Comparison of ENCODE assay signal across 1 mouse cellular context in the genomic region with DNA sequence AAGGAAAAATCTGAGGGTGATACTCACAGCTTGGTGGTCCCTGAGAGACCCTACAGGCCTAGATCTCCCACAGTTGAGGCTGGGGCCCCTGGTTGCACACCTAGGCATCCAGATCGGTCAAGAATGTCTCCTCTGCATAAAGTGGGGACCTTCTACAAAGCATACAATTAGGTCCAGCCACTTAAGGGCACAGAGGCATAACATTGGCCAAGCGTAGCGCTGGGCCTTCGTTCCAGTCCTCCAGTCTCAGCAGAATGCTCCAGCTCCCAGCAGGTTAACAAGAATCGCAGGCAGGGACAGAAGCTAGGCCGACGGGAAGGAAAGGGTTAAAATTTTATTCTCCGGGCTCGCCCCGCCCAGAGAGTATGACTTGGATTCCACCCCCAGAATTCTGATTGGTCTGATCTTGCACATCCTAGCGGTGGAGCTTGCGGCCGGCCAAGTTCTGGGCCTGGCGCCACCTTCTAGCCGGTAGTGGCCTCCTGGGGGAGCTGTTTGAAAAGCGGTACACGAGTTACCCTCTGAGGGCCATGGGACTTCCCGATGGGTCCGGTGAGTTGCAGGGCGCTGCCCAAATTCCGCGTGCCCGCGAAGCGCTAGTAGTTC.
TF ChIP-seq lines count a peak whose summit lies in the region.

No protein-coding gene starts in this region.

TF ChIP-seq in MEL, 35 proteins besides CTCF, POLR2A, EP300 and RAD21:
- no peak for TF ChIP-seq GATA1 (IDR thresholded peaks at IDR 0.05; ENCODE audit: low read depth, low read length)
- TF ChIP-seq ETS1 (IDR thresholded peaks at IDR 0.05; ENCODE audit: low read depth, low read length): peak; percentile 24; the same call in 1 of the 2 replicates
- TF ChIP-seq TAL1 (IDR thresholded peaks at IDR 0.05; ENCODE audit: low read length): no peak
- no peak for TF ChIP-seq USF1 (IDR thresholded peaks at IDR 0.05; ENCODE audit: low read depth, low read length)
- no peak for TF ChIP-seq POLR2AphosphoS2 (IDR thresholded peaks at IDR 0.05; ENCODE audit: low read length)
- TF ChIP-seq ZKSCAN1 (IDR thresholded peaks at IDR 0.05; ENCODE audit: low read depth, low read length): no peak
- TF ChIP-seq CHD2 (IDR thresholded peaks at IDR 0.05; ENCODE audit: low read length): no peak
- TF ChIP-seq SIN3A (IDR thresholded peaks at IDR 0.05; ENCODE audit: low read length): peak; percentile 94
- no peak for TF ChIP-seq UBTF (IDR thresholded peaks at IDR 0.05; ENCODE audit: borderline replicate concordance, insufficient read depth, low read depth, low read length)
- peak; percentile 54; the same call in 1 of the 2 replicates for TF ChIP-seq TBP (IDR thresholded peaks at IDR 0.05; ENCODE audit: low read depth, low read length)
- peak; percentile 82 for TF ChIP-seq MXI1 (IDR thresholded peaks at IDR 0.05; ENCODE audit: low read depth, low read length)
- no peak for TF ChIP-seq NRF1 (IDR thresholded peaks at IDR 0.05; ENCODE audit: insufficient read depth, low read depth, low read length, poor library complexity, severe bottlenecking)
- TF ChIP-seq E2F4 (IDR thresholded peaks at IDR 0.05; ENCODE audit: borderline replicate concordance, low read depth, low read length): no peak; the same call in 1 of the 2 replicates
- TF ChIP-seq MAZ (IDR thresholded peaks at IDR 0.05; ENCODE audit: low read depth, low read length): peak; percentile 80; the same call in 1 of the 2 replicates
- peak; percentile 62 for TF ChIP-seq ELF1 (IDR thresholded peaks at IDR 0.05; ENCODE audit: low read depth, low read length)
- peak; percentile 76 for TF ChIP-seq HCFC1 (IDR thresholded peaks at IDR 0.05; ENCODE audit: low read depth, low read length)
- no peak; the same call in 1 of the 2 replicates for TF ChIP-seq NELFE (IDR thresholded peaks at IDR 0.05; ENCODE audit: low read depth, low read length)
- no peak for TF ChIP-seq MYB (IDR thresholded peaks at IDR 0.05; ENCODE audit: low read depth, low read length)
- TF ChIP-seq MAX (IDR thresholded peaks at IDR 0.05; ENCODE audit: low read length): no peak
- no peak for TF ChIP-seq KAT2A (conservative IDR thresholded peaks at IDR 0.05; ENCODE audit: low read depth, low read length)
- no peak for TF ChIP-seq MEF2A (IDR thresholded peaks at IDR 0.05; ENCODE audit: extremely low read depth, insufficient replicate concordance, low read depth, low read length, poor library complexity, severe bottlenecking)
- no peak for TF ChIP-seq JUND (IDR thresholded peaks at IDR 0.05; ENCODE audit: low read depth, low read length)
- peak; percentile 64; the same call in 1 of the 2 replicates for TF ChIP-seq MYC (IDR thresholded peaks at IDR 0.05; ENCODE audit: low read depth, low read length)
